Mouse (Mus musculus): ENCODE measurements around the gene Ttll1. TPM values are rescaled to one million over a fixed set of nuclear protein-coding genes. Genes with fewer than 3 reads are reported as not detected.

The Ttll1 gene
- polyA plus RNA-seq, 1 experiment from 2014 or later = 21.0 TPM

GRCm38 (mm10) chr15:83527092-83527437, 16.4 kb upstream of the Ttll1 start:
- H3K36me3 ChIP-seq (ENCODE audit: control insufficient read depth, insufficient read depth, low read length) = no peaks in the 10 kb centered on the region
- no peaks in the 10 kb centered on the region for H3K9me3 ChIP-seq (replicated peaks; ENCODE audit: control insufficient read depth, low read length)
- H3K9ac ChIP-seq (ENCODE audit: low read length) = peak overlapping the region; percentile 73
- peaks cover 27% of the 10 kb centered on the region for H3K27me3 ChIP-seq (ENCODE audit: control insufficient read depth, insufficient read depth, low read length)
- H3K4me3 ChIP-seq (replicated peaks; ENCODE audit: low read length) = peak overlapping the region; percentile 61
- ATAC-seq (ENCODE audit: insufficient read depth, low FRiP score) = no peak
- H3K27ac ChIP-seq (ENCODE audit: low read length) = no peak overlapping the region
- peaks cover 20% of the 10 kb centered on the region for H3K4me1 ChIP-seq (ENCODE audit: control insufficient read depth, insufficient read depth, low read length)
- WGBS = 3% methylated on average over 26 of the region's 26 CpGs
- H3K4me2 ChIP-seq (ENCODE audit: low read depth, low read length) = peak overlapping the region; percentile 93

GRCm38 (mm10) chr15:83526424-83527091, 15.9 kb upstream of the Ttll1 start, which contains the start of gene Bik:
Gene Bik (plus strand): TSS chr15:83526862.
- Histone ChIP-seq H3K27me3 (ENCODE audit: control insufficient read depth, insufficient read depth, low read length) (peaks cover 27% of the 10 kb centered on the region), H3K4me1 (ENCODE audit: control insufficient read depth, insufficient read depth, low read length) (peaks cover 20% of the 10 kb centered on the region), H3K4me3 (replicated peaks; ENCODE audit: low read length) (peak within 1 kb of the TSS; percentile 61), H3K4me2 (ENCODE audit: low read depth, low read length) (peak within 1 kb of the TSS; percentile 93), H3K9me3 (replicated peaks; ENCODE audit: control insufficient read depth, low read length) (no peaks in the 10 kb centered on the region), H3K36me3 (ENCODE audit: control insufficient read depth, insufficient read depth, low read length) (no peaks in the 10 kb centered on the region), H3K27ac (ENCODE audit: low read length) (no peak within 1 kb of the TSS), H3K9ac (ENCODE audit: low read length) (peak within 1 kb of the TSS; percentile 73)
- under 1% methylated on average over 45 of the region's 45 CpGs for WGBS
- ATAC-seq (ENCODE audit: insufficient read depth, low FRiP score) = peak; percentile 54; the same call in 1 of the 2 replicates

GRCm38 (mm10) chr15:83524333-83524729, 13.6 kb upstream of the Ttll1 start:
- no peak overlapping the region for H3K4me3 ChIP-seq (replicated peaks; ENCODE audit: low read length)
- 79% methylated on average over 3 of the region's 3 CpGs for WGBS
- H3K27ac ChIP-seq (ENCODE audit: low read length) = no peak overlapping the region
- H3K4me1 ChIP-seq (ENCODE audit: control insufficient read depth, insufficient read depth, low read length) = peaks cover 14% of the 10 kb centered on the region
- no peaks in the 10 kb centered on the region for H3K9me3 ChIP-seq (replicated peaks; ENCODE audit: control insufficient read depth, low read length)
- ATAC-seq (ENCODE audit: insufficient read depth, low FRiP score) = no peak
- H3K27me3 ChIP-seq (ENCODE audit: control insufficient read depth, insufficient read depth, low read length) = peaks cover 27% of the 10 kb centered on the region
- no peaks in the 10 kb centered on the region for H3K36me3 ChIP-seq (ENCODE audit: control insufficient read depth, insufficient read depth, low read length)
- H3K9ac ChIP-seq (ENCODE audit: low read length) = no peak overlapping the region
- no peak overlapping the region for H3K4me2 ChIP-seq (ENCODE audit: low read depth, low read length)

- Histone ChIP-seq H3K9me3 (replicated peaks; ENCODE audit: control insufficient read depth, low read length) (no peaks in the 10 kb centered on the region), H3K9ac (ENCODE audit: low read length) (peak overlapping the region; percentile 14; the same call in 1 of the 2 replicates), H3K4me3 (replicated peaks; ENCODE audit: low read length) (no peak overlapping the region), H3K4me2 (ENCODE audit: low read depth, low read length) (no peak overlapping the region), H3K27ac (ENCODE audit: low read length) (no peak overlapping the region), H3K4me1 (ENCODE audit: control insufficient read depth, insufficient read depth, low read length) (peaks cover 14% of the 10 kb centered on the region), H3K27me3 (ENCODE audit: control insufficient read depth, insufficient read depth, low read length) (peaks cover 27% of the 10 kb centered on the region), H3K36me3 (ENCODE audit: control insufficient read depth, insufficient read depth, low read length) (no peaks in the 10 kb centered on the region)
- no peak for ATAC-seq (ENCODE audit: insufficient read depth, low FRiP score)
- 51% methylated on average over 14 of the region's 14 CpGs for WGBS
Measured at GRCm38 (mm10) chr15:83523638-83524332, 13.1 kb upstream of the Ttll1 start.

- Histone ChIP-seq H3K4me3 (replicated peaks; ENCODE audit: low read length) (no peak overlapping the region), H3K4me1 (ENCODE audit: control insufficient read depth, insufficient read depth, low read length) (peaks cover 14% of the 10 kb centered on the region), H3K27ac (ENCODE audit: low read length) (no peak overlapping the region), H3K27me3 (ENCODE audit: control insufficient read depth, insufficient read depth, low read length) (peaks cover 27% of the 10 kb centered on the region), H3K36me3 (ENCODE audit: control insufficient read depth, insufficient read depth, low read length) (no peaks in the 10 kb centered on the region), H3K9me3 (replicated peaks; ENCODE audit: control insufficient read depth, low read length) (no peaks in the 10 kb centered on the region), H3K4me2 (ENCODE audit: low read depth, low read length) (no peak overlapping the region), H3K9ac (ENCODE audit: low read length) (peak overlapping the region; percentile 14; the same call in 1 of the 2 replicates)
- 27% methylated on average over 7 of the region's 7 CpGs for WGBS
- no peak for ATAC-seq (ENCODE audit: insufficient read depth, low FRiP score)
Measured at GRCm38 (mm10) chr15:83523196-83523595, 12.5 kb upstream of the Ttll1 start.

GRCm38 (mm10) chr15:83520861-83521382, 10.2 kb upstream of the Ttll1 start:
- Histone ChIP-seq H3K27ac (ENCODE audit: low read length) (no peak overlapping the region), H3K9me3 (replicated peaks; ENCODE audit: control insufficient read depth, low read length) (no peaks in the 10 kb centered on the region), H3K4me1 (ENCODE audit: control insufficient read depth, insufficient read depth, low read length) (peaks cover 6% of the 10 kb centered on the region), H3K36me3 (ENCODE audit: control insufficient read depth, insufficient read depth, low read length) (no peaks in the 10 kb centered on the region), H3K27me3 (ENCODE audit: control insufficient read depth, insufficient read depth, low read length) (peaks cover 10% of the 10 kb centered on the region), H3K4me2 (ENCODE audit: low read depth, low read length) (no peak overlapping the region), H3K9ac (ENCODE audit: low read length) (no peak overlapping the region), H3K4me3 (replicated peaks; ENCODE audit: low read length) (no peak overlapping the region)
- ATAC-seq (ENCODE audit: insufficient read depth, low FRiP score) = no peak
- WGBS = 82% methylated on average over 6 of the region's 6 CpGs

- H3K4me3 ChIP-seq (replicated peaks; ENCODE audit: low read length) = no peak overlapping the region; the same call in 1 of the 2 replicates
- H3K27ac ChIP-seq (ENCODE audit: low read length) = no peak overlapping the region
- peak overlapping the region; percentile 56 for H3K9ac ChIP-seq (ENCODE audit: low read length)
- ATAC-seq (ENCODE audit: insufficient read depth, low FRiP score) = peak; percentile 45; the same call in 1 of the 2 replicates
- WGBS = 30% methylated on average over 20 of the region's 20 CpGs
- no peaks in the 10 kb centered on the region for H3K27me3 ChIP-seq (ENCODE audit: control insufficient read depth, insufficient read depth, low read length)
- peaks cover 4% of the 10 kb centered on the region; the same call in 1 of the 2 replicates for H3K4me1 ChIP-seq (ENCODE audit: control insufficient read depth, insufficient read depth, low read length)
- no peaks in the 10 kb centered on the region for H3K36me3 ChIP-seq (ENCODE audit: control insufficient read depth, insufficient read depth, low read length)
- 0 out of 2 replicates have a peak overlapping the region, but pooled peaks have one; percentile 27 for H3K4me2 ChIP-seq (ENCODE audit: low read depth, low read length)
- H3K9me3 ChIP-seq (replicated peaks; ENCODE audit: control insufficient read depth, low read length) = no peaks in the 10 kb centered on the region
Measured at GRCm38 (mm10) chr15:83518215-83519048, 7.7 kb upstream of the Ttll1 start.

GRCm38 (mm10) chr15:83515018-83515417, 4.3 kb upstream of the Ttll1 start:
- peaks cover 3% of the 10 kb centered on the region; the same call in 1 of the 2 replicates for H3K4me1 ChIP-seq (ENCODE audit: control insufficient read depth, insufficient read depth, low read length)
- ATAC-seq (ENCODE audit: insufficient read depth, low FRiP score) = no peak
- no peak overlapping the region for H3K9ac ChIP-seq (ENCODE audit: low read length)
- no peaks in the 10 kb centered on the region for H3K36me3 ChIP-seq (ENCODE audit: control insufficient read depth, insufficient read depth, low read length)
- H3K9me3 ChIP-seq (replicated peaks; ENCODE audit: control insufficient read depth, low read length) = no peaks in the 10 kb centered on the region
- no peak overlapping the region for H3K4me3 ChIP-seq (replicated peaks; ENCODE audit: low read length)
- 57% methylated on average over 5 of the region's 5 CpGs for WGBS
- H3K27me3 ChIP-seq (ENCODE audit: control insufficient read depth, insufficient read depth, low read length) = no peaks in the 10 kb centered on the region
- H3K4me2 ChIP-seq (ENCODE audit: low read depth, low read length) = no peak overlapping the region
- no peak overlapping the region for H3K27ac ChIP-seq (ENCODE audit: low read length)
